Mouse (Mus musculus): ENCODE results near the gene Zfp109.
"Not testable (repeated sequence)": the region's sequence is repeated elsewhere in the genome, so short reads cannot be mapped to it uniquely, and the experiment has no call there.

The Zfp109 gene

DNA sequence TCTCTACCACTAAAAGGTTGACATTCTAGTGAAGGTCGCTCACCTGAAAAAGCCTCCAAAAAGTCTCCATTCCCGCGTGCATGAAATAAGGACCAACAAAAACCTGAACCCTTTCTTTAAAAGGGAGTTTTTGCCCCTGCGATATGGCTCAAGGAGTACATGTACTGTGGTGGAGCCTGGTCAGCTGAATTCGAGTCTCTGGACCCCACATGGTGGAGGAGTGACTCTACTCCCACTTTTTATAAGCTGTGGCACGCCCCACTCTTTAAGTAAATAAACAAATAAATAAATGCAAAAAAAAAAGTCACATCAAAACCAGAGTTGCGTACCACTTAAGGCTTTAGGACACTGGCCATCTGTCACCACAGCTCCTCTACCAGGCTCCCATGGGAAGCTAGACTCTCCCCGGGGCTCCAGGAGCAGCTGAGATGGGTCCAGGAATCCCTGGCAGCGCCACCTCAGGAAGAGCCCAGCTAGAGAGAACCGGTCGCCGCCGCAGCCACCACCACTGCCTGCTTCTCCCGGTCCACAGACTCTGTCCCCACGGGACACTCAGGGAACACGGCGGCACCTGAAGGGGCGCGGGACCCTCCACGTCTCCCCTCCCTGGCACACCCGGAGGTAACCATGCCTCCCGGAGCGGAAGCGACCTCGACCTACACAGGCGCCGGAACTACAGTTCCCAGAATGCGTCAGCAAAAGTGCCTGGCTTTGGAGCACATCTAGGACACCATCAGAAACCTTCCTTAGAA lies at the start of gene Zfp109:
Gene Zfp109, minus strand, starts transcription at position 521 of the 752 bp plus-strand sequence.
- peak; percentile 73 for DNase-seq

DNA sequence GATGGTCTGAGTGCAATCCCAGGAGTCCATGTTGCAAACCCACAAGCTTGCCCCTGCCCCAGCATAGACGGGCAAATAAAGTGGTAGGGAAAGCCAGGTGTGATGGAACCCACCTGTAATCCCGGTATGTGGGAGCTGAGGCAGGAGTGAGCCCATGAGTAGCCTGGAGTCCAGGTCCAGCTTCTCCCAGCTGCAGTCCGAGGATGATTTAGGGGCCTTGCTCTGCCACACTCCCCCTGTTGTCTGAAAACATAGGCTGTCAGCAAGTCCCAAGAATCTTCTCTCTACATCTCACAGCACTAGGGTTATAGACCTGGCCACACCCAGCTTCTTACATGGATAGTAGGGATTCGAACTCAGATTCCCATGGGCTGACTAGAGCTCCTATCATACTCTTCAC lies 49.6 kb upstream of the Zfp109 start:
- no peak for DNase-seq

DNA sequence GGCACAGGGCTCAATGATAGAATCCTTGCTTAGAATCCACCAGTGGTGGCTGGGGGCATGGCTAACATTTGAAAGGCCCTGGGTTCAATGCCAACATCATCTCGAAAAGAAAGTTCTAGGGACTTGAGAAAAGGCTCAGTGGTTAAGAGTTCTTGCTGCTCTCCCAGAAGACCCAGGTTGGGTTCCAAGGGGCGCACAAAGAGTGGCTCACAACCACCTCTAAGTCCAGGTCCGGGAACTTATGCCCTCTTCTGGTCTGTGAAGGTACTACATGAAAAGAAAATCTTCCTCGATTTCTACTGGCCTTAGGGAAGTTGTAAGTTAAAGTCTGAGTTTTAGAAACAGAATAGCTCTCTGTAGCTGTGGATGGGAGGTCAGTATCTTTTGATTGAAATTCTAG lies 48.7 kb upstream of the Zfp109 start:
- no peak for DNase-seq

DNA sequence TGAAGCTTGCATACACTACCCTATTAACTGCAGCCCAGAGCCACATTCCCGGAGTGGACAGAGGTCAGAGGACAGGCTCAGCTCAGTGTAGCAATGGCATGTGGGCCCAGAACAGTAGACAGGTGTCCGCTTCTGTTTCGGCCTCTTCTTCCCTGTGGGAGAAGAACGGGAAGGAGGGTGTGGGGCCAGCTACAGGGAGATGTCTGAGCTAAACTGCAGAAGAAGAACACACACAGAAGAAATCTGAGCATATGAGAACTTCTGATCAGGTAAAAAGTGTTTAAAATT lies 43.4 kb upstream of the Zfp109 start:
- no peak for DNase-seq

DNA sequence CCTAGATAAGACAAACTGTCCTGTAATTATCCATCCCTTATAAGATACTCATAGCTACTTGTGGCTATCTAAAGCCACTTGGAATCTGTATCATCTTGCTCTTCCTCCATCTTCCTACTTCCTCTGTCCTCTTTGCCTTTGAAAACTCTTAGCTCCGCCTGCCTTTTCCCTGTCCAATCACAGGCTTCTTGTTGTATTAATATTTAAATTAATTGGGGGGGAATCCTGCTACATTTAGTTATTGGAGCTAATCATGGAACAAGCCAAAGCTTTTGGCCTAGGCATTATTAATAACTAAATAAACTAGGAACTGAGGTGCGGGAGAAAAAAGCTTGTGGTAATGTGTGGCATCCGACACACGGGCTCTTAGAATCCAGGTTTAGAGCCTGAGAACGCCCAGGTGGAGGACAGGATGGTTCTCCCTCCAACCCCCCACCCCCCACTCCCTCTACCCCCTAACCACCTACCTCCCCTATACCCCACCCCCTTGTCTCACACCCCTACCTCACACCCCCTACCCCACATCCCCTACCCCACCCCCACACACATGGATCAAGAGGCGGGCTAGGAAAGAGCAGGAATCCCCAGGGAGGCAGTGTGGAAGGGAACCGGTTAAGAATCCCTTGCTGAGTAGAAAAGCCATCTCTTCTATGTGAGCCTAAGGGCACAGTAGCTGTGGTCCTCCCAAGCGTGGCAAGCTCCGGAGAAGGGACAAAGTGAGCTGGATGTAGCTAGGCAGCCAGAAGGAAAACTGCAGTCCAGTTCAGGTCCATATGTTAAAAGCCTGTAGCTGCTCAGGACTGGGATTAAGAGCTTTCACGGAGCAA lies 42.9 kb upstream of the Zfp109 start:
- no peak for DNase-seq

DNA sequence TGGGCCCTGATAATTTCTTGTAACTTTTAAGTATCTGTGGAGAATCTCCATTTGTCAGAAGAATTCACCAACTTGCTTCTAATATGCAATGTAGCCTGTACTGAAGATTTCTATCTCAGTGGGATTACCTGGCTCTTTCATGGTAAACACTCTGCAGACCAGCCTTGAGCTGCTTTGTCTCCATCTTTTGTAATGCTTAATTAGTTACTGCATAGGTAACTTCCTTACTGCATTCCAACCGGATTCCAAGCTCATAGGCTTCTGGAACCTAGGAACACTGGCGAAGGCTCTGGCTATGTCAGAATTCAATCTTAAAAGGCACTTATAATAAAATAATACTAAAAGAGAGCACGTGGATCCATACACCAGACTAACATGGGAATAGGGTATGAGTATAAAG lies 41.4 kb upstream of the Zfp109 start:
- not testable (repeated sequence) for DNase-seq

DNA sequence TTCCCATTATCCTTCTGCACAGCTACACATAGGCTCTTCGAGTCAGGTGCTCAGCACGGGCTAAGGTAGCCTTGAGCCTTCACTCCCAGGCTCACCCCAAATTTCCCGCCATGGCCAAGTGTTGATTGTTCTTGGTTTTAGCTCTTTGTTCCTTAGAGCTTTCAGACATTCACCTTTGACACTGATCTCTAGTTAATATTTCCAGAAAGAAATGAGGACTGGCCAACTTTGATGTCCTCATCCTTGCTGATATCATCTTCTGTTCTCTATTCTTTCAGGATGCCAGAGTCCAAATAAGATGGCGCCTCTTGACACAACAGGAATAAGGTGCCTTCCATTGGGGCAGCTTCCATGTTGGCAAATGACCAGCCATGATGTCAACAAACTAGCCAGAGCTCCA lies 37.1 kb upstream of the Zfp109 start:
- no peak for DNase-seq

DNA sequence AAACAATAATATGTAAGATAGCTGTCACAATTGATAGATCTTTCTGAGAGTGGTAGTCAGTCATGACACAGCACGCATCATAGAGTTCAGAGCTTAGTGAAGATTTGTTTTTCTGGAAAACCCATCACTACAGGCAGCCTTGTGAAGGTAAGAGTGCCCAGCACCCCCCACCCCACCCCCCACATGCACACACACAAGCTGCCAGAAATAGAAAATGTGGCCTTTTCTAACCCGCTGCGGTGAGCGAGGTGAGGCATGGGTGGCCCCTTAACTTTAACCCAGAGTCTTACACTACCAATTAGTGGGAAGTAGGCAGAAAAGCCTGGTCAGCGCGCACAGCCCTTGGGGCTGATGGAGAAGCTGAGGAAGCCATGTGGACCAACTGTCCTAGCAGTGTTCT lies 33.8 kb upstream of the Zfp109 start:
- DNase-seq = no peak

DNA sequence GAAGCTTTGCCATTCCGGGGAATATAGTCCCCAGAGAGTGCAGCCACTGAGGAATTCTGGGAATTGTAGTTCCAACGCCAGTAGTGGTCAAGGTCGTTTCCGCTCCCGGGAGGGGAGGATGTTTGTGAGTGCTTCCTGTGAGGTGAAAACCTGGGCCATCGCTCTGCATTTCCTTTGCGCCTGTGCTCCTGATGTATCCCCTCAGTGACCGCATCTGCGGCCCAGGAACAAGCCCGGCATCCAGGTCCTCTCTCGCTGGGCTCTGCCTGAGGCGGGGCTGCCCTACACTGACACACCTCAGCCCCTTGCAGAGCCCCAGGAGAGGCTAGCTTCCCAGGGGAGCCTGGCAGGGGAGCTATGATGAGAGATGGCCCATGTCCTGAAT lies 32.9 kb upstream of the Zfp109 start, which contains the start of gene Zfp93:
Gene Zfp93, plus strand, starts transcription at position 133 of the 385 bp plus-strand sequence.
- peak; percentile 89 for DNase-seq

DNA sequence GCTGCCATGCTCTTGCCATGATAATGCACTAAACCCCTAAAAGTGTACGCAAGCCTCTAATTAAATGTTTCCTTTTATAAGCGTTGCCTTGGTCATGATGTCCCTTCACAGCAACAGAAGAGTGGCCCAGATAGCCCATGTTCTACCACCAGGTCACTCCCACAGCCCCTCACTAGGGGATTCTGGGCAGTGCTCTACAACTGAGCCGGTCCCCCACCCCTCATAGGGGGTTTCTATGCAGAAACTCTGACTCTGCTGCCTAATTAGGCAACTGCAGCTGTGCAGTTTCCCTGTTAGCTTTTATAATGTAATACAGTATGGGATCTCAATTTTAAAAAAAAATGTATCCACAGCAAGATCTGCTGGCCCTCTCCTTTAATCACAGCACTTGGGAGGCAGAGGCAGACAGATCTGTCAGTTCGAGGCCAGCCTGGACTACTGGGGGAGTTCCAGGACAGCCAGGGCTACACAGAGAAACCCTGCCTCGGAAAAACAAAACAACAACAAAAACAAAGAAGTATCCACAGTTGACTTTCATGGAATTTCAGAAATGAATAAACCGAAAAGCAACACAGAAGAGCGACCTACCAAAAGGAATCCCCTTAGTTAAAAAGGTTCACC lies 32.4 kb upstream of the Zfp109 start:
- DNase-seq = no peak

DNA sequence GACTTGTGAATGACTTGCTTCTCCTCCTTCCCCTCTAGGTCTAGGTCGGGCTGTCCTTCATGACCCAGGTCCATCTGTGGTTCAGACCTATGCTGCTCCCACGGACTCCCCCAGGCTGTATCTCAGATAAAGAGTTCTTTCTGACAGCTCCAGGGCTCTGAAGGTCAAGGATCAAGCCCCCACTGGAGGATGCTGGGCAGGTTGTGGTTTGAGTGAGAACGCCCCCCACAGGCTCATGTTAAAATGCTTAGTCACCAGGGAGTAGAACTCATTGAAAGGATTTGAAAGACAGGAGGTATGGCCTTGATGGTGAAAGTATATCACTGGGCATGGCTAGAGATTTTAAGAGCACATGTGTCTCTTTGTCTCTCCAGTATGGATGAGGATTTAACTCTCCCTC lies 31.9 kb upstream of the Zfp109 start:
- DNase-seq = no peak

DNA sequence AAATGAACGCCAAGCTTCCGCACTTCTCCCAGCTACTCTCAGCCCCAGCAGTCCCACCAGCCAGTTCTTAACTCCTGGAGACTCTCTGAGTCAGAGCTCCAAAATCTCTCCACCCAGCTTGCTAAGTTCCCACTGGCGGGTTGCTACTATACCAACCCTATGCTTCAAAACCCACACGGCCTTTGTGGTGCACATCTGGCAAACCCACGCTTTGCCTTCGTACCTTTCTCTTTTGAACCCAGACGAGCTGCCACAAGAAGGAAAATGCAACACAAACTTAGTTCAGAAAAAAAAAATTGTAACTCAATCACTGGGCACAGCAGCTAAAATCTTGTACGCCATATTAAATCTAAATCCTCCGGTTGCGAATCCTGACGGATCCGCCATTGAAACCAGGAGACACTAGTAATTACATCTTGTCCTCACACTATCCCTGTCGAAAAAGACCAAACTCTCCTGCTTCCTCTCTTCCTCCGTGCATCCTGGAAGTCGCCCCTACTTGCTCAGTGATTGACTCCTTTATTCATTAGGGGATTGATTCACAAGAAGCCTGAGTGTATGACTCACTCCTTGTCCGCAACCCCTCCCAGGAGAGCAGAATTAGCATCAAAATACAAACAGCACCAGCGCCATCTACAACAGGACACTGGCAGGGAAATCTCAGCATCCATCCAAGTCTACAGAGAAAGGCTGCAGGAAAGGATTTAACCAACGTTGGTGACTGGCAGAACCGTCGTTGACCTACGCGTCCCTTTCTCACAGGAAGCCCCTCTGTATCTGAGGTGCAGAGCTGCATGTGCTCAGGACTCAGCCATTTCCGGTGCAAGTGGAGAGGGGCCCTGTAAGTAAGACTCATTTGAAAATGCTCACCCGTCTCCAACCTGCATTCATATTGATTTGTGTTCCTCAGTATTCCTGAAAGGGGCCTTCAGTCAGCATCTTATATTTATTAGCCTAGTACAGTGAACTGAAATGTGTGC lies 31.1 kb upstream of the Zfp109 start:
- DNase-seq = no peak

DNA sequence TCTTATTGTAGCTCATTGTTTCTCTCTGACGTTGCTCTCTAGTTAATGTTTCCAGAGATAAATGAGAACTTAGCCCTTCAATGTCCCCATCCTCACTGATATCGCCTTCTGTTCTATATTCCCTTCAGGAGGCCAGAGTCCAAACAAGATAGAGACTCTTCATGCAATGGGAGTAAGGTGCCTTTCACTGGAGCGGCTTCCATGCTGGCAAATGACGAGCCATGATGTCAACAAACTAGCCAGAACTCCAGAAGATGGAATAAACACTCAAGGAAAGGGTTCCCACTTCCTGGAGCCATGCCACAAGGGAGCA lies 22.6 kb upstream of the Zfp109 start:
- DNase-seq = no peak

DNA sequence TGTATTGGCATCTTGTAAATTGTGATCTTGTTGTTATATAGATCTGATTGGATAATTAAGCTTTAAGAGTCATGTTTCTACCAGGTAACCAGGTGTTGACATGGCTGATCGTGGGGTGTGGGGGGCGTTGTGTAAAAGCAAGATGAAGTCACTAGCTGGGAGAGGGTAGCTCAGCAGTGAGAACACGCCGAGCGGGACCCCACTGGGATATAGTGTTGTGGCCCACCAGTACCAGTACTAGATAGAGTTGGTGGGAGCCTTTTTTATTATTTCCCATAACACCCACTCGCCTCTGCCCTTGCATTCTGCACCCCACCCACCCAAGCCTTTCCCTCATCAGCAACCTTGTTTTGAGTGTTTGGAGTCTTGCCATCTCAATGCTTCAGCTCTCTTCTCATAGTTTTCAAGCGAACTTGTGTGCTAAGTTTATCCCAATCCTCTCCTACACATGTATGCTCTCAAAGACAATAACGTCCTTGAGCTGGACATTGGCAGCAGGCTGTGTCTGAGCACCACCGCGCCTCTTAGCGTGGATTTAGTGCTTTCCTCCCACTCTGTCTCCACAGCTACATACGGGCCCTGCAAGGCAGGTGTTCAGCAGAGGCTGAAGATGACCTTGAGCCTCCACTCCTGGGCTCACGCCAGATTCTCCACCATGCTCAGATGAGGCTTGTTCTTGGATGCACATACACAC lies 22.1 kb upstream of the Zfp109 start:
- DNase-seq = no peak

DNA sequence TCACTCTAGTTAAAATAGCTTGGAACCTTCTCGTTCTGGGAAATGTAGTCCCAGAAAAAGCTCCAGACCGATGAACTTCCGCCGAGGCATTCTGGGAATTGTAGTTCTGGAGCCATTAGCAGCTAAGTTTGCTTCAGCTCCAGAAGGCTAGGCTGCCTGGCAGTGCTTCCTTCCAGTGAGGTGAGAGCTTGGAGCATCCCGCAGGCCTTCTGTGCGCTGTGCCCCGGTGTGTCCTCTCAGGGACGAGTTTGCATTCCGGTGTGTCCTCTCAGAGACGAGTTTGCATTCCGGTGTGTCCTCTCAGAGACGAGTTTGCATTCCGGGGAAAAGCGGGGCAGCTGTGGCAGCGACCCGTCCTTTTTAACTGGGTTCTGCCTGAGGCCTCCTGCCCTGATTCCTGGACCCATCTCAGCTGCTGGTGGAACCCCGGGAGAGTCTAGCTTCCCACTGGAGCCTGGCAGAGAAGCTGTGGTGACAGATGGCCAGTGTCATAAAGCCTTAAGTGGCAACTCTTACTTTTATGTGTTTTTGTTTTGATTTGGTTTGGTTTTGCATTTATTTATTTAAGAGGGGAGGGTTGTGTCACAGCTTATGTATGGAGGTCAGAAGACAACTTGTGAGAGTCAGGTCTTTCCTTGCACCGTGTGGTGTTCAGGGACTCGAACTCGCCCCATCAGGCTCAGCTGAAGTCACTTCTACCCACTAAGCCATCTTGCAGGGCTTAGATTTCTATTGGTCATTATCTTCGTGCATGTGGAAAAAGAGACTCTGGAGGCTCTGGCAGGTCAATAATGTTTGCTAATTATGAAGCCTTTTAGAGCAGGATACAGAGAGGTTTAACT lies 17.5 kb upstream of the Zfp109 start, which contains the start of gene Zfp108:
Gene Zfp108, plus strand, starts transcription at position 162 of the 842 bp plus-strand sequence.
- peak; percentile 90 for DNase-seq

DNA sequence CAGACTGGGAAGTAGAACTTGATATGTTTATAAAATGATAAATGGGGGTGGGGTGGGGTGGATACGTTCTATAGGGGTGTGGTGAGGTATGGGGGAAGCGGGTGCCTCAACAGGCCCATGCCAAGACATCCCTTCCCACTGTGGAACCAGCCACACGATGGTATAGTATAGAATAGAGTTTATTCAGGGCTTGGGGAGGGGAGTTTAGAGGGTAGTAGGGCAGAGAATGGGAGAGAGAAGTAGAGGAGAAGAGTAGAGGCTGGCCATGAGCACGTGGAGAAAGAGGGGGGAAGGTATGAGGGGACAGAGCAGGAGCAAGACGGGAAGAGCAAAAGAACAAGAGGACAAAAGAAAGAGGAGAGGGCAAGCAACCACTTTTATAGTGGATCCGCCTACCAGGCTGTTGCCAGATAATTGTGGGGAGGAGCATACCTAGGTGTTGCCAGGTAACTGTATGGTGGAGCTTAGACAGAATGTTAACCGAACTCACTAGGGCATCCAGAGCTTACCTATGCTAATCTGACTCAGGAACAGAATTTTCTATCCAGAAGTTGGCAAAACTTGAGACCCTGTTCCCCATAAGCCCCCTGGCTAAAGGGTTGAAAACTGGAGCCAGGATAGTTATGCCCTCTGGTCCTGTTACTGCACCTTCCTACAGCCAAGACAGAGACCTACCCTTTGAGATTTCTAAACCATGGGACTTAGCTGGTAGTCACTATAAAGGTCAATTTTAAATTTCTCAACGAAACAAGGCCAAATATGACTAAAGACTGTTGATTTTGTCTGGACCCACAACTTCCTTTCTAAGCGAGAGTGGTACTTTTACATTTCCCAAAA lies 16.6 kb upstream of the Zfp109 start:
- DNase-seq = no peak

DNA sequence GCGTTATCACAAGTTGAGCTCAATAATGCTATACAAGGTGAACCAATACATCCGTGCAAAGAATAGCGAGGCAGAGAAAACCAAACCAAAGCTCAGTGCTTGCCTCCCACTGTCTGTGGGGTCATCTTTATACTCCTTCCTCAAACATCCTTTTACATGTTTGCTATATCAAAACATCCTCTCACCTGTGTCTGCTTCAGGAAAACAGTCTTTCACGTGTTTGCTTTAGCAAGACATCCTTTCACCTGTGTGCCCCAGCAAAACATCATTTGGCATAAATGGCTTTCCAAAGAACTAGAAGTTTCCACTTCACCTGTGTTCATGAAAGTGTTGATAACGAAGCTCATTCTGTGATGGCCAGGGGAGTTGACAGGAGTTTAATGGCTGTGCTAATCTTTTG lies 26.0 kb downstream of the Zfp109 start, which contains the start of gene Zfp111:
Gene Zfp111, minus strand, starts transcription at position 101 of the 400 bp plus-strand sequence.
- DNase-seq = no peak

DNA sequence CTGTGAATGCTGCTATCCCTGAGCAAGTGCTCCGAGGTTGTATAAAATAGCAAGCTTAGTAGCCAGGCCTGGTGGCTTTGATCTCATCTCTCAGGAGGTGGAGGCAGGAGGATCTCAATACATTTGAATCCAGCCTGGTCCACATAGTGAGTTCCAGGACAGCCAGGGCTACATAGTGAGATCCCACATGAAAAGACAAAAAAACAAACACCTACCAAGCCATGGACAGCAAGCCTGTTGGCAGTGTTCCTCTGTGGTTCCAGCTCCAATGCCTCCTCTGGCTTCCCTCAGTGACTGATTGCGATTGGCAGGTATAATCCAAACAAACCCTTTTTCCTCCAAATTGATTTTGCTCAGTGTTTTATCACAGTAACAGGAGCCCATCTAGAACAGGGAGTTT lies 27.1 kb downstream of the Zfp109 start:
- DNase-seq = no peak

DNA sequence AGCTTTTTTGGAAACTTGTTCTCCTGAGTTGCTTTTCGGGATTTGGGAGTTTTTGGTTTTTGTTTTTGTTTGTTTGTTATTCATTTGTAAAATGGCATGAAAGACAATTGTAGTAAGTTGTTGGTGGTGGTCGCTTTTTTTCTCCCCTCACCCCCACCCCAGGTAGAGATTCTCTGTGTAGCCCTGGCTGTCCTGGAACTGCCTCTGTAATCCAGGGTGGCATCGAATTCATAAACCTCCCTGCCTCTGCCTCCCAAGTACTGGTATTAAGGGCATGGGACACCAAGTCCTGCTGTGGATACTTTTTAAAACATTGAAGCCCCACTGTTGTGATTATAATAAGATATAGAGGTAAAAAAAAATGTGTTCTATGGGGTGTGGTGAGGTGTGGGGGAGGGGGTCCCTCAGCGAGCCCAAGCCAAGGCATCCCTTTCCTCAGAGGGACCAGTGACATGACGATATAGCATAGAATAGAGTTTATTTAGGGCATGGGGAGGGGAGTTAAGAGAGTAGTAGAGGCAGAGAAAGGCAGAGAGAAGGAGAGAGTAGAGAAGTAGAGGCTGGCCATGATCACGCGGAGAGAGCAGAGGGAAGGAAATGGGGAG lies 29.0 kb downstream of the Zfp109 start:
- no peak for DNase-seq
